In the genomic region with DNA sequence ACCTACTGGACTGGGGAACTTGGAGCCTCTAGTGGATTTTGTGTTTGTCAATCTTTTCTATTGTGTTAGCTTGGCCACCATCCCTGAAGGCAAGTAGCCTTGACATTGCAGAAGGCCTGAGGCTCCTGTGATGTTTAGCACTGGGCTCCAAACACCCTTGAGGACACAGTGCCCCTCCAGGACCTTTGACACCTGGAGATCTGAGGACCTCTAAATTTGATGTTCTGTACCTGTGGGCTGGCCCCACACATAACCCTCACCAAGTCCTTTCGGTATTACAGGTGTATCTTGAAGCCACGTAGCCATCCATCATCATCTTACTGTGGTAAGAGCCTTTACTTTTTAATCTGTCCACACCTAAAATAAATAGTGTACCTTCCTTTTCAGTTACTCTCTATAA, we compare ENCODE assay signal across 9 mouse cellular contexts. TPM values are rescaled to one million over a fixed set of nuclear protein-coding genes. Genes with fewer than 3 reads are reported as not detected.
DNase-seq lines count a peak whose midpoint lies in the region; ATAC-seq and TF ChIP-seq lines count a peak whose summit lies in the region.
"Had no signal": no experiment of that assay in that cellular context is flagged by ENCODE, and none has a peak within 500 bp of the region (broad histone marks: within the 10 kb centered on the region; RNA-seq: fewer than 3 reads in every experiment).

No protein-coding gene starts in this region.

- H3K36me3 ChIP-seq in heart, embryonic 13.5 days: peaks cover 52% of the 10 kb centered on the region
- H3K36me3 ChIP-seq in hindbrain, embryonic 15.5 days: peaks cover 40% of the 10 kb centered on the region
- H3K36me3 ChIP-seq in midbrain, embryonic 13.5 days: peaks cover 47% of the 10 kb centered on the region

- intact Hi-C loops in heart, postnatal 25 days (cut with DNase I): loop anchor here (5.0 kb wide), 1 partner anchor 304 kb away; the partner anchor contains the start of gene Nr1h2

- peak overlapping the region; percentile 94 for H3K4me2 ChIP-seq in heart, embryonic 13.5 days
- peak overlapping the region; percentile 70 for H3K4me2 ChIP-seq in hindbrain, embryonic 15.5 days
- H3K4me2 ChIP-seq in midbrain, embryonic 13.5 days (replicated peaks): peak overlapping the region; percentile 82

- no peaks in the 10 kb centered on the region for H3K27me3 ChIP-seq in heart, embryonic 13.5 days (replicated peaks)
- H3K27me3 ChIP-seq in hindbrain, embryonic 15.5 days: no peaks in the 10 kb centered on the region
- H3K27me3 ChIP-seq in midbrain, embryonic 13.5 days: no peaks in the 10 kb centered on the region

- TF ChIP-seq POLR2A in bone marrow macrophage, adult 2 months (IDR thresholded peaks at IDR 0.05; ENCODE audit: borderline replicate concordance, low read depth, low read length): no peak

- H3K27ac ChIP-seq in heart, embryonic 13.5 days (replicated peaks): no peak overlapping the region
- H3K27ac ChIP-seq in bone marrow macrophage, adult 2 months (ENCODE audit: insufficient read depth, low read depth, low read length): no peak overlapping the region
- peak overlapping the region; percentile 94; the same call in 1 of the 2 replicates for H3K27ac ChIP-seq in hindbrain, embryonic 15.5 days (replicated peaks)
- H3K27ac ChIP-seq in midbrain, embryonic 13.5 days: no peak overlapping the region

- 90% methylated on average over 2 of the region's 2 CpGs for WGBS in heart, embryonic 13.5 days
- WGBS in hindbrain, embryonic 15.5 days: 94% methylated on average over 2 of the region's 2 CpGs
- WGBS in midbrain, embryonic 13.5 days: 97% methylated on average over 2 of the region's 2 CpGs

- peak overlapping the region; percentile 96 for H3K9ac ChIP-seq in heart, embryonic 13.5 days
- peak overlapping the region; percentile 83 for H3K9ac ChIP-seq in hindbrain, embryonic 15.5 days
- peak overlapping the region; percentile 92 for H3K9ac ChIP-seq in midbrain, embryonic 13.5 days (replicated peaks)

- H3K4me3 ChIP-seq in heart, embryonic 13.5 days: peak overlapping the region; percentile 95
- peak overlapping the region; percentile 54 for H3K4me3 ChIP-seq in bone marrow macrophage, adult 2 months (ENCODE audit: insufficient read depth, low read length)
- H3K4me3 ChIP-seq in hindbrain, embryonic 15.5 days: peak overlapping the region; percentile 69
- peak overlapping the region; percentile 90 for H3K4me3 ChIP-seq in midbrain, embryonic 13.5 days (replicated peaks)

- no peak for ATAC-seq in heart, embryonic 13.5 days (ENCODE audit: extremely low read depth, insufficient number of reproducible peaks, low FRiP score, low TSS enrichment)
- ATAC-seq in hindbrain, embryonic 15.5 days (ENCODE audit: low FRiP score, low read depth): no peak
- ATAC-seq in midbrain, embryonic 13.5 days: no peak

- no peaks in the 10 kb centered on the region for H3K9me3 ChIP-seq in heart, embryonic 13.5 days
- H3K9me3 ChIP-seq in hindbrain, embryonic 15.5 days: no peaks in the 10 kb centered on the region
- H3K9me3 ChIP-seq in midbrain, embryonic 13.5 days: no peaks in the 10 kb centered on the region

- peaks cover 26% of the 10 kb centered on the region for H3K4me1 ChIP-seq in heart, embryonic 13.5 days
- peaks cover 19% of the 10 kb centered on the region for H3K4me1 ChIP-seq in bone marrow macrophage, adult 2 months (ENCODE audit: control insufficient read depth, insufficient read depth, low read length)
- H3K4me1 ChIP-seq in hindbrain, embryonic 15.5 days (replicated peaks): peaks cover 38% of the 10 kb centered on the region
- peaks cover 48% of the 10 kb centered on the region for H3K4me1 ChIP-seq in midbrain, embryonic 13.5 days (replicated peaks)

- no peak for TF ChIP-seq CTCF in bone marrow macrophage, adult 2 months (IDR thresholded peaks at IDR 0.05; ENCODE audit: low read depth, low read length)

- no peak for DNase-seq in heart, postnatal 25 days (ENCODE audit: low spot score)
- no peak for DNase-seq in spleen, postnatal 4 days (ENCODE audit: low spot score in 2 of 2)
- no peak for DNase-seq in Muller cell, postnatal 12 days (ENCODE audit: inconsistent ontology term)
- DNase-seq in testis, postnatal 14 days (ENCODE audit: low spot score): no peak

RNA-seq across cellular contexts. Expression of gene 2410002F23Rik, which starts 1.4 kb away (rescaled TPM):
- polyA plus RNA-seq in heart, embryonic 13.5 days (2015; fragmentation: Nextera tagmentation; extraction: Ambion mirVana): 85.1 and 87.1 TPM in 2 replicates
- 10 to 100 TPM; 14.1 to 14.5 TPM for total RNA-seq in heart, postnatal 25 days (2021)
- polyA plus RNA-seq in bone marrow macrophage, adult 2 months (2012; ENCODE audit: insufficient read depth, insufficient read length, missing spikeins): 18.4 and 21.7 TPM in 2 replicates
- 193 and 221 TPM in 2 replicates for polyA plus RNA-seq in hindbrain, embryonic 15.5 days (2015; fragmentation: Nextera tagmentation; extraction: Ambion mirVana)
- polyA plus RNA-seq in midbrain, embryonic 13.5 days (2015; fragmentation: Nextera tagmentation; extraction: Ambion mirVana): 205 and 217 TPM in 2 replicates

RNA-seq across cellular contexts. Expression of gene 1700028J19Rik, which starts 1.5 kb away (rescaled TPM):
- 0.79 and 0.93 TPM in 2 replicates for polyA plus RNA-seq in heart, embryonic 13.5 days (2015; fragmentation: Nextera tagmentation; extraction: Ambion mirVana)
- under 1 TPM; 0.31 to 0.56 TPM for total RNA-seq in heart, postnatal 25 days (2021)
- polyA plus RNA-seq in bone marrow macrophage, adult 2 months (2012; ENCODE audit: insufficient read depth, insufficient read length, missing spikeins): 1.0 and 1.6 TPM in 2 replicates
- polyA plus RNA-seq in hindbrain, embryonic 15.5 days (2015; fragmentation: Nextera tagmentation; extraction: Ambion mirVana): 1.1 and 1.2 TPM in 2 replicates
- polyA plus RNA-seq in midbrain, embryonic 13.5 days (2015; fragmentation: Nextera tagmentation; extraction: Ambion mirVana): 1.5 and 1.6 TPM in 2 replicates

RNA-seq across cellular contexts. Expression of gene Acp4, which starts 9.2 kb away (rescaled TPM):
- polyA plus RNA-seq in heart, embryonic 13.5 days (2015; fragmentation: Nextera tagmentation; extraction: Ambion mirVana): not detected in 2 replicates
- total RNA-seq in heart, postnatal 25 days (2021): not detected
- polyA plus RNA-seq in bone marrow macrophage, adult 2 months (2012; ENCODE audit: insufficient read depth, insufficient read length, missing spikeins): not detected in 2 replicates
- not detected in 2 replicates for polyA plus RNA-seq in hindbrain, embryonic 15.5 days (2015; fragmentation: Nextera tagmentation; extraction: Ambion mirVana)
- 0.09 TPM in 1 of 2 replicates, not detected in the other for polyA plus RNA-seq in midbrain, embryonic 13.5 days (2015; fragmentation: Nextera tagmentation; extraction: Ambion mirVana)
- total RNA-seq: layer of hippocampus, postnatal 10 days had no signal

RNA-seq across cellular contexts. Expression of gene Gm36864, which starts 12.0 kb away (rescaled TPM):
- 0.09 TPM in 1 of 2 replicates, not detected in the other for polyA plus RNA-seq in heart, embryonic 13.5 days (2015; fragmentation: Nextera tagmentation; extraction: Ambion mirVana)
- total RNA-seq in heart, postnatal 25 days (2021): not detected
- not detected in 2 replicates for polyA plus RNA-seq in bone marrow macrophage, adult 2 months (2012; ENCODE audit: insufficient read depth, insufficient read length, missing spikeins)
- polyA plus RNA-seq in hindbrain, embryonic 15.5 days (2015; fragmentation: Nextera tagmentation; extraction: Ambion mirVana): 0.17 TPM in 1 of 2 replicates, not detected in the other
- not detected in 2 replicates for polyA plus RNA-seq in midbrain, embryonic 13.5 days (2015; fragmentation: Nextera tagmentation; extraction: Ambion mirVana)
- total RNA-seq: layer of hippocampus, postnatal 10 days had no signal

RNA-seq across cellular contexts. Expression of gene Gm15517, which starts 13.3 kb away (rescaled TPM):
- not detected in 2 replicates for polyA plus RNA-seq in heart, embryonic 13.5 days (2015; fragmentation: Nextera tagmentation; extraction: Ambion mirVana)
- total RNA-seq in heart, postnatal 25 days (2021): not detected
- not detected in 2 replicates for polyA plus RNA-seq in bone marrow macrophage, adult 2 months (2012; ENCODE audit: insufficient read depth, insufficient read length, missing spikeins)
- polyA plus RNA-seq in hindbrain, embryonic 15.5 days (2015; fragmentation: Nextera tagmentation; extraction: Ambion mirVana): 1.2 TPM in 1 of 2 replicates, not detected in the other
- not detected in 2 replicates for polyA plus RNA-seq in midbrain, embryonic 13.5 days (2015; fragmentation: Nextera tagmentation; extraction: Ambion mirVana)
- total RNA-seq: layer of hippocampus, postnatal 10 days had no signal
